Mouse (Mus musculus) limb, embryonic 14.5 days (tissue): Measurements from ENCODE around the gene Hist2h3b. TPM values are rescaled to one million over a fixed set of nuclear protein-coding genes. Genes with fewer than 3 reads are reported as not detected.
"Not testable (repeated sequence)": the region's sequence is repeated elsewhere in the genome, so short reads cannot be mapped to it uniquely, and the experiment has no call there.

ENCODE experiments used
- ATAC-seq: fragments of 200-750 bp; cut with Nextera tagmentation; 2 replicates; pipeline ENCODE4 v1.8.0; 2017; ENCODE audit warnings: low read depth, moderate number of reproducible peaks, moderate TSS enrichment; ENCODE audit not compliant: low FRiP score
- DNase-seq: peaks from one replicate; pipeline ENCODE4 v3.0.0-alpha.2; 2015; ENCODE audit warnings: low spot score
- H3K27ac ChIP-seq: fragments of 300-500 bp; sonication (generic); replicated peaks from 2 replicates; pipeline ENCODE4 v1.5.1; 2014; ENCODE audit warnings: low read depth, mild to moderate bottlenecking, low read length, moderate library complexity, mixed read lengths
- H3K27me3 ChIP-seq: fragments of 300-500 bp; sonication (generic); 2 replicates; pipeline ENCODE4 v1.6.1; 2014; ENCODE audit warnings: low read length, mixed read lengths; ENCODE audit not compliant: control insufficient read depth, insufficient read depth
- H3K36me3 ChIP-seq: fragments of 300-500 bp; sonication (generic); 2 replicates; pipeline ENCODE4 v1.6.1; 2014; ENCODE audit warnings: mild to moderate bottlenecking, low read length, moderate library complexity, mixed read lengths; ENCODE audit not compliant: control insufficient read depth, insufficient read depth
- H3K4me1 ChIP-seq: fragments of 300-500 bp; sonication (generic); 2 replicates; pipeline ENCODE4 v1.6.1; 2014; ENCODE audit warnings: antibody characterized with exemption, low read length, mixed read lengths; ENCODE audit not compliant: control insufficient read depth, insufficient read depth
- H3K4me2 ChIP-seq: fragments of 300-500 bp; sonication (generic); replicated peaks from 2 replicates; pipeline ENCODE4 v1.6.1; 2014; ENCODE audit warnings: low read depth, mild to moderate bottlenecking, low read length, moderate library complexity; ENCODE audit not compliant: severe bottlenecking
- H3K4me3 ChIP-seq: fragments of 300-500 bp; sonication (generic); replicated peaks from 2 replicates; pipeline ENCODE4 v1.5.1; 2014; ENCODE audit warnings: low read length
- H3K9ac ChIP-seq: fragments of 300-500 bp; sonication (generic); 2 replicates; pipeline ENCODE4 v1.6.1; 2014; ENCODE audit warnings: mild to moderate bottlenecking, low read depth, low read length, moderate library complexity; ENCODE audit not compliant: severe bottlenecking
- H3K9me3 ChIP-seq: fragments of 300-500 bp; sonication (generic); 2 replicates; pipeline ENCODE4 v1.6.1; 2016; ENCODE audit warnings: low read length; ENCODE audit not compliant: control insufficient read depth
- POLR2A ChIP-seq: fragments of 200-500 bp; IDR thresholded peaks from 2 replicates; pipeline ENCODE4 v1.8.0; 2012; ENCODE audit warnings: inconsistent platforms, mild to moderate bottlenecking, moderate library complexity, borderline replicate concordance; ENCODE audit not compliant: insufficient read depth, insufficient read length; ENCODE audit errors: extremely low read depth
- WGBS: fragments of 180-500 bp; shearing (Covaris S2); extraction: QIAGEN DNeasy Blood & Tissue Kit; methylation state at CpG from one replicate; pipeline ENCODE4 v1.1.7; 2014; 5-methylcytosine and 5-hydroxymethylcytosine counted together
- polyA plus RNA-seq, 2 experiments: library from polyadenylated mRNA; depleted of rRNA in 1 of 2; stranded (reverse) in 1 of 2; unstranded in 1 of 2; fragments of >200 nt; fragmentation: Nextera tagmentation in 1 of 2; extraction: Ambion mirVana in 1 of 2; gene quantifications; 2 replicates each; pipeline versions ENCODE4 v1.2.1 to v1.2.3; 2012 to 2014

Gene Hist2h3b
- polyA plus RNA-seq, 2 experiments = 63.1 to 85.3 TPM

DNA sequence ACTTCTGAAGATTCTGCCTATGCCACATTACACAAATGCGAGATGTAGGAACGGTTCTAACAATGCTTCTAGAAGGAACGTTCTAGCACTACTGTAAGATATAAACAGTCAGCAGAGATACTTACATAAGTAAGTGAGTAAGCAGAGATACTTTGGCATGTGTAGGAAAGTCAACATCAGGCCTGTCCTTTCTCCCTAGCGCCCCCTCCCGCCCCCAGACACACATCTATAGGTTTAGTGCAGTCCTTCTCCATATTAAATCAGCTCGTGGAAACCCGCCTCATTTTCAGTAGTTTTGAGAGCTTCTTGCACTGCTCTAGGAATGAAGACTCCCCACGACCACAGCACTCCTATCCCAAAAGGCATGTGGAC, 9.0 kb downstream of the Hist2h3b start:
- ATAC-seq (peak; percentile 20), DNase-seq (peak; percentile 50)
- 13% methylated on average over 8 of the region's 8 CpGs for WGBS

GRCm38 (mm10) chr3:96277800-96278624, 9.6 kb downstream of the Hist2h3b start:
- Histone ChIP-seq H3K9ac (peak overlapping the region; percentile 59), H3K27ac (peak overlapping the region; percentile 84), H3K4me1 (peaks cover 3% of the 10 kb centered on the region; the same call in 1 of the 2 replicates), H3K4me2 (peak overlapping the region; percentile 71), H3K4me3 (peak overlapping the region; percentile 43), H3K9me3 (no peaks in the 10 kb centered on the region), H3K27me3 (no peaks in the 10 kb centered on the region), H3K36me3 (no peaks in the 10 kb centered on the region)
- no peak for TF ChIP-seq POLR2A
- peak; percentile 95 for ATAC-seq
- under 1% methylated on average over 49 of the region's 49 CpGs for WGBS
- peak; percentile 94 for DNase-seq

More for the DNA sequence above, 9.0 kb downstream of the Hist2h3b start:
- Histone ChIP-seq H3K9ac (peak overlapping the region; percentile 59), H3K27ac (peak overlapping the region; percentile 79), H3K4me1 (peaks cover 3% of the 10 kb centered on the region; the same call in 1 of the 2 replicates), H3K9me3 (no peaks in the 10 kb centered on the region), H3K36me3 (no peaks in the 10 kb centered on the region), H3K27me3 (no peaks in the 10 kb centered on the region), H3K4me2 (peak overlapping the region; percentile 71), H3K4me3 (peak overlapping the region; percentile 43)
- no peak for TF ChIP-seq POLR2A

DNA sequence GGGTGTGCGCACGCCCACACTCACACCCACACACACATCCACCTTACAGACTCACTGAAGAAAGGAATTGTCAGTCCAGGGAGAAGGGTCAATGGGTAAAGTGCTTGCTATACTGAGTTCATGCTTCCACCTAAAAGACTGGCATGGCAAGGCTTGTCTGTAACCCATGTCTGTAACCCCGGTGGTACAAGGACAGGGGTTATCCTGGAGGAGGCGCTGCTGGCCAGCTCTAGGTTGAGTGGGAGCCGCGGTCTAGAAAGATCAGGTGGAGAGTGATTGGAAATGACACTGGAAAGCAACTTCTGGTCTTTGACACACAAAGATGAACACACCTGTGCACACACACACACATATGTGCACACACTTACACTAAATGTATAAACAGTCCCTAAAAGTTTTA, 12.2 kb downstream of the Hist2h3b start:
- peaks cover 3% of the 10 kb centered on the region; the same call in 1 of the 2 replicates for H3K4me1 ChIP-seq
- WGBS = 58% methylated on average over 6 of the region's 6 CpGs
- H3K36me3 ChIP-seq = no peaks in the 10 kb centered on the region
- no peak overlapping the region for H3K4me2 ChIP-seq
- DNase-seq (no peak), ATAC-seq (no peak)
- H3K27ac ChIP-seq = no peak overlapping the region
- no peak overlapping the region for H3K9ac ChIP-seq
- H3K27me3 ChIP-seq = no peaks in the 10 kb centered on the region
- no peak for TF ChIP-seq POLR2A
- H3K4me3 ChIP-seq = no peak overlapping the region
- no peaks in the 10 kb centered on the region for H3K9me3 ChIP-seq

DNA sequence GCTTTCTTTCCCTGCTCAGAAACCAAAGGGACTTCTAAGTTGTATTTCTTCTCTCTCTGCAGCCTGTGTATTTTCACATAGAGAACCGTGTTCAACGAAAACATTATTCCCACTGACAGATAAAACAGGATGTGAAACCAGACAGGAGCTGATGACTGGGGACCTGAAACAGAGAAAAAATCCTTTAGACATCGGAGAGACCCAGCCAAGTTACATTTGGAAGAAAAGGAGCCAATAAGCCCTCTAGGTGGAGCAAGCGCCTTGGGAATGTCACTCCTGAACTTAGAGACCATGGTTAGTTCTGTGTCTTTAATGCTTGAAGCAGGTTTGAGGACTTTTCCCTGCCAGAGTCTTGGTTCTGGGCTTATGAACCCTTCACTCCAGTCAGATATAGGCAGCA, 16.0 kb downstream of the Hist2h3b start:
- Histone ChIP-seq H3K4me2 (no peak overlapping the region), H3K4me3 (no peak overlapping the region), H3K27ac (no peak overlapping the region), H3K27me3 (no peaks in the 10 kb centered on the region), H3K9ac (no peak overlapping the region), H3K9me3 (no peaks in the 10 kb centered on the region), H3K4me1 (no peaks in the 10 kb centered on the region), H3K36me3 (no peaks in the 10 kb centered on the region)
- no peak for TF ChIP-seq POLR2A
- peak; percentile 70 for DNase-seq
- 19% methylated on average over 4 of the region's 4 CpGs for WGBS
- ATAC-seq = no peak

DNA sequence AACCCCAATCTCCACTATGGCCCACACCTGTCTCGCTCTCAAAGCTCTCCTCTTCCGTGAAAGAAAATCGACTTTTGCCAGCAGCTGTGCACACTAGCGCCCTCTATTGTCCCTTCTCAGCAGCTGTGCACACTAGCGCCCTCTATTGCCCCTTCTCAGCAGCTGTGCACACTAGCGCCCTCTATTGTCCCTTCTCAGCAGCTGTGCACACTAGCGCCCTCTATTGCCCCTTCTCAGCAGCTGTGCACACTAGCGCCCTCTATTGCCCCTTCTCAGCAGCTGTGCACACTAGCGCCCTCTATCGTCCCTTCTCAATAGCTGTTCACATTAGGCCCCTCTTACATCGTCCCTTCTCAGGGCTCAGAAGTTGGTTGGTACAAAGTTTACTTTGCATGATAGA, 18.9 kb downstream of the Hist2h3b start:
- not testable (repeated sequence) for ATAC-seq, H3K27ac ChIP-seq, H3K4me2 ChIP-seq, H3K4me1 ChIP-seq, H3K9ac ChIP-seq, DNase-seq, H3K9me3 ChIP-seq, H3K4me3 ChIP-seq, H3K36me3 ChIP-seq, H3K27me3 ChIP-seq
- WGBS = 92% methylated on average over 11 of the region's 11 CpGs

DNA sequence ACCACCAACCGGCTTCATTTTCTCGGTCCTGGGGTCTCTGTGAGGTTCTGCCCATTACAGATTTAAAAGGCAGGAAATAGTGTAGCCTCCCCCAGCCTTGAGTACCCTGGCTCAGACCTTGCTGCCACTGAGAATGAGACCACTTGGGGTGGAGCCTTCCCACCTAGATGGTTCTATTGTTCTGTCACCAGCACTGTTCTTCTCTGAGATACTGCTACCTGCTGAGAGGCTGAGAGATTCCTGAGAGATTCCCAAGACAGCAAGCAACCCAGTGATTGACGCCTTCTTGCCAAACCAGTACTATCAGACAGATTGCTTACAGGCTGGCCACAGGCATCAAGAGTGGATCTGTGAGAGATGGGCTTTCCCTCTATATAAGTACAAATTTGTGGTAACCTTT, 20.7 kb downstream of the Hist2h3b start:
- Histone ChIP-seq H3K4me3 (no peak overlapping the region), H3K4me1 (no peaks in the 10 kb centered on the region), H3K4me2 (no peak overlapping the region), H3K9me3 (no peaks in the 10 kb centered on the region), H3K9ac (no peak overlapping the region), H3K36me3 (no peaks in the 10 kb centered on the region), H3K27me3 (no peaks in the 10 kb centered on the region), H3K27ac (no peak overlapping the region)
- ATAC-seq (no peak), DNase-seq (no peak)
- 71% methylated on average over 3 of the region's 3 CpGs for WGBS
- TF ChIP-seq POLR2A = no peak

GRCm38 (mm10) chr3:96290727-96291126, 22.3 kb downstream of the Hist2h3b start:
- not testable (repeated sequence) for H3K27ac ChIP-seq, ATAC-seq, H3K9me3 ChIP-seq, H3K4me3 ChIP-seq, H3K27me3 ChIP-seq, DNase-seq, H3K9ac ChIP-seq, H3K4me1 ChIP-seq, H3K36me3 ChIP-seq, H3K4me2 ChIP-seq
- 92% methylated on average over 3 of the region's 3 CpGs for WGBS
